Mouse (Mus musculus): ENCODE measurements around the gene Ccdc9.

DNA sequence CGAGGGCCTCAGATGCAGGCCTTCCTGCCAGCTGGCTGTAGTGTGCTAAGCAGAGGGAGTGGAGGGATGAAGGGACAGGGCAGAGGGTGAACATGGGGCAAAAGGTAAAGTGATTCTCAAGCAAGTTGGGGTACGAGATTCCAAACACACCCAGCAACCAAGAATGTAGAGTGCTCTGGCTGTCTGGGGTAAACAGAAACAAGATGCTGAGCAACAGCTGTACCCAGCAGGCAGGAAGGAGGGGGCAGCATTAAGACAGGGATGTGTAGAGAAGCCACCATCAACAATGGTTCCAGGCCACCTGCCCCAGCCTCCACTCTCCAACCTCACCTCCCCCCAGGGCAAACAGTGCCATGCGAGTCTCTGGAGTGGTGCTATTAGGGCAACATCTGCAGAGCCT, 42.6 kb upstream of the Ccdc9 start:
- no peak for TF ChIP-seq TAL1 (IDR thresholded peaks at IDR 0.05; ENCODE audit: low read length)
- TF ChIP-seq GATA1 (IDR thresholded peaks at IDR 0.05; ENCODE audit: low read length) = no peak
